In genomic region chr7:44277250-44277622, GRCm38 (mm10) we compare ENCODE assay signal across 10 mouse cellular contexts. TPM values are rescaled to one million over a fixed set of nuclear protein-coding genes. Genes with fewer than 3 reads are reported as not detected.
DNase-seq lines count a peak whose midpoint lies in the region; ATAC-seq and TF ChIP-seq lines count a peak whose summit lies in the region.
"Had no signal": no experiment of that assay in that cellular context is flagged by ENCODE, and none has a peak within 500 bp of the region (broad histone marks: within the 10 kb centered on the region; RNA-seq: fewer than 3 reads in every experiment).

No protein-coding gene starts in this region.

- no peaks in the 10 kb centered on the region for H3K27me3 ChIP-seq in kidney, postnatal 0 days (ENCODE audit: insufficient read depth, low read length)
- H3K27me3 ChIP-seq in kidney, embryonic 15.5 days: peaks cover 24% of the 10 kb centered on the region

- DNase-seq in kidney, postnatal 0 days (ENCODE audit: low spot score): no peak
- peak; percentile 66 for DNase-seq in ES-E14 (ENCODE audit: low read depth, low spot score)
- peak; percentile 77 to 78 for DNase-seq in cerebellum, adult 18-20 months
- DNase-seq in left cerebral cortex, adult 18-20 months (ENCODE audit: low spot score in 2 of 2): peak; percentile 66 to 80
- DNase-seq in spleen, adult 18-20 months: peak; percentile 42 to 72
- DNase-seq in gastrocnemius, postnatal 36 days: no peak

- in situ Hi-C loops in ES-E14 (cut with MboI; ENCODE audit: low sequenced_read_pairs in 2 of 2, unreplicated experiment in 2 of 2): no loop called here

- no peak for ATAC-seq in kidney, postnatal 0 days (replicated peaks; ENCODE audit: low FRiP score, low read depth)
- no peak for ATAC-seq in kidney, embryonic 15.5 days (replicated peaks; ENCODE audit: low FRiP score)
- ATAC-seq in erythroid progenitor cell, adult 5-6 weeks (replicated peaks; ENCODE audit: low FRiP score, poor library complexity, severe bottlenecking): no peak

- H3K9ac ChIP-seq in kidney, postnatal 0 days (ENCODE audit: low read depth, low read length): no peak overlapping the region
- H3K9ac ChIP-seq in kidney, embryonic 15.5 days: no peak overlapping the region
- H3K9ac ChIP-seq in ES-E14 (ENCODE audit: insufficient read depth, low read depth, low read length, poor library complexity, severe bottlenecking): no peak overlapping the region
- H3K9ac ChIP-seq: embryonic facial prominence, embryonic 12.5 days had no signal

- peak; percentile 56 for TF ChIP-seq CTCF in kidney, postnatal 0 days (IDR thresholded peaks at IDR 0.05; ENCODE audit: low read depth)

- 45% methylated on average over 2 of the region's 2 CpGs for WGBS in kidney, postnatal 0 days
- whole genome bisulfite sequencing in kidney, embryonic 15.5 days: 45% methylated on average over 2 of the region's 2 CpGs

- intact Hi-C loops in gastrocnemius, postnatal 36 days (cut with DNase I): no loop called here

- H3K27ac ChIP-seq in kidney, postnatal 0 days: no peak overlapping the region
- no peak overlapping the region for H3K27ac ChIP-seq in kidney, embryonic 15.5 days
- peak overlapping the region; percentile 95 for H3K27ac ChIP-seq in ES-E14 (ENCODE audit: insufficient read depth, low read depth, low read length, poor library complexity, severe bottlenecking)
- H3K27ac ChIP-seq: embryonic facial prominence, embryonic 12.5 days had no signal

- no peak overlapping the region for H3K4me3 ChIP-seq in kidney, postnatal 0 days (replicated peaks; ENCODE audit: low read depth, low read length)
- no peak overlapping the region for H3K4me3 ChIP-seq in kidney, embryonic 15.5 days (replicated peaks)
- no peak overlapping the region for H3K4me3 ChIP-seq in ES-E14 (ENCODE audit: insufficient read depth in 1 of 2, low read depth in 1 of 2, low read length in 2 of 2, poor library complexity in 1 of 2, severe bottlenecking in 1 of 2)
- H3K4me3 ChIP-seq: embryonic facial prominence, embryonic 12.5 days had no signal

- no peak overlapping the region for H3K4me2 ChIP-seq in kidney, postnatal 0 days (ENCODE audit: low read length)
- no peak overlapping the region for H3K4me2 ChIP-seq in kidney, embryonic 15.5 days
- H3K4me2 ChIP-seq: embryonic facial prominence, embryonic 12.5 days had no signal

- no peaks in the 10 kb centered on the region for H3K36me3 ChIP-seq in kidney, postnatal 0 days (ENCODE audit: insufficient read depth, low read length)
- H3K36me3 ChIP-seq in kidney, embryonic 15.5 days: no peaks in the 10 kb centered on the region
- no peaks in the 10 kb centered on the region for H3K36me3 ChIP-seq in ES-E14 (ENCODE audit: control insufficient read depth, insufficient read depth, low read length, poor library complexity, severe bottlenecking)
- H3K36me3 ChIP-seq: embryonic facial prominence, embryonic 12.5 days had no signal

- no peaks in the 10 kb centered on the region for H3K9me3 ChIP-seq in kidney, postnatal 0 days (replicated peaks; ENCODE audit: low read length)
- no peaks in the 10 kb centered on the region for H3K9me3 ChIP-seq in kidney, embryonic 15.5 days (replicated peaks)
- H3K9me3 ChIP-seq in ES-E14 (ENCODE audit: control insufficient read depth, insufficient read depth, low read depth, low read length): no peaks in the 10 kb centered on the region
- H3K9me3 ChIP-seq: embryonic facial prominence, embryonic 12.5 days had no signal

- no peaks in the 10 kb centered on the region for H3K4me1 ChIP-seq in kidney, postnatal 0 days (replicated peaks; ENCODE audit: insufficient read depth, low read length)
- H3K4me1 ChIP-seq in kidney, embryonic 15.5 days: no peaks in the 10 kb centered on the region
- H3K4me1 ChIP-seq in ES-E14 (ENCODE audit: control insufficient read depth in 2 of 2, insufficient read depth in 2 of 2, low read length in 2 of 2, poor library complexity in 1 of 2): peaks cover 0 to 18% of the 10 kb centered on the region in 2 experiments; a peak in 2 of 4 replicates
- H3K4me1 ChIP-seq: embryonic facial prominence, embryonic 12.5 days had no signal

TF ChIP-seq in ES-E14, 5 proteins besides CTCF, POLR2A, EP300 and RAD21:
- no peak for TF ChIP-seq HCFC1 (IDR thresholded peaks at IDR 0.05; ENCODE audit: borderline replicate concordance, insufficient read depth, low read length)
- peak; percentile 65; the same call in 1 of the 2 replicates for TF ChIP-seq ZC3H11A (IDR thresholded peaks at IDR 0.05; ENCODE audit: borderline replicate concordance, low read depth, low read length)

RNA-seq across cellular contexts. Expression of gene Gm15517, which starts 16.0 kb away (rescaled TPM):
- not detected in 2 replicates for polyA plus RNA-seq in kidney, postnatal 0 days (2015; fragmentation: Nextera tagmentation; extraction: Ambion mirVana)
- polyA plus RNA-seq in kidney, embryonic 15.5 days (2015; fragmentation: Nextera tagmentation; extraction: Ambion mirVana): not detected in 2 replicates
- total RNA-seq in ES-E14 (2012; rRNA removed): 1.4 TPM in 1 of 2 replicates, not detected in the other
- not detected for total RNA-seq in left cerebral cortex, adult 18-20 months (2021)
- not detected for total RNA-seq in gastrocnemius, postnatal 36 days (2021)
- not detected in 2 replicates for total RNA-seq in erythroid progenitor cell, adult 5-6 weeks (2015; ENCODE audit: low replicate concordance)
- total RNA-seq in erythroid progenitor cell, adult 5-6 weeks (2017; ENCODE audit: low replicate concordance): not detected in 2 replicates
- polyA plus RNA-seq: embryonic facial prominence, embryonic 12.5 days; large intestine, adult 2 months had no signal

RNA-seq across cellular contexts. Expression of gene Acp4, which starts 20.1 kb away (rescaled TPM):
- polyA plus RNA-seq in kidney, postnatal 0 days (2015; fragmentation: Nextera tagmentation; extraction: Ambion mirVana): not detected in 2 replicates
- polyA plus RNA-seq in kidney, embryonic 15.5 days (2015; fragmentation: Nextera tagmentation; extraction: Ambion mirVana): 0.13 and 0.21 TPM in 2 replicates
- total RNA-seq in ES-E14 (2012; rRNA removed): 0.18 and 0.58 TPM in 2 replicates
- not detected for total RNA-seq in left cerebral cortex, adult 18-20 months (2021)
- total RNA-seq in gastrocnemius, postnatal 36 days (2021): not detected
- total RNA-seq in erythroid progenitor cell, adult 5-6 weeks (2015; ENCODE audit: low replicate concordance): not detected in 2 replicates
- not detected in 2 replicates for total RNA-seq in erythroid progenitor cell, adult 5-6 weeks (2017; ENCODE audit: low replicate concordance)
- polyA plus RNA-seq: large intestine, adult 2 months had no signal

RNA-seq across cellular contexts. Expression of gene Clec11a, which starts 29.5 kb away (rescaled TPM):
- polyA plus RNA-seq in kidney, postnatal 0 days (2015; fragmentation: Nextera tagmentation; extraction: Ambion mirVana): 5.1 and 6.0 TPM in 2 replicates
- 6.0 and 7.0 TPM in 2 replicates for polyA plus RNA-seq in kidney, embryonic 15.5 days (2015; fragmentation: Nextera tagmentation; extraction: Ambion mirVana)
- 2.2 TPM in 2 replicates for total RNA-seq in ES-E14 (2012; rRNA removed)
- total RNA-seq in left cerebral cortex, adult 18-20 months (2021): 1 to 10 TPM; 3.4 to 3.7 TPM
- total RNA-seq in gastrocnemius, postnatal 36 days (2021): 1 to 10 TPM; 1.6 to 2.2 TPM
- 2.5 TPM in 1 of 2 replicates, not detected in the other for total RNA-seq in erythroid progenitor cell, adult 5-6 weeks (2015; ENCODE audit: low replicate concordance)
- total RNA-seq in erythroid progenitor cell, adult 5-6 weeks (2017; ENCODE audit: low replicate concordance): not detected in 2 replicates

RNA-seq across cellular contexts. Expression of gene 2410002F23Rik, which starts 30.7 kb away (rescaled TPM):
- 125 and 133 TPM in 2 replicates for polyA plus RNA-seq in kidney, postnatal 0 days (2015; fragmentation: Nextera tagmentation; extraction: Ambion mirVana)
- polyA plus RNA-seq in kidney, embryonic 15.5 days (2015; fragmentation: Nextera tagmentation; extraction: Ambion mirVana): 159 and 163 TPM in 2 replicates
- 127 and 194 TPM in 2 replicates for total RNA-seq in ES-E14 (2012; rRNA removed)
- 10 to 100 TPM; 68.6 to 71.1 TPM for total RNA-seq in left cerebral cortex, adult 18-20 months (2021)
- total RNA-seq in gastrocnemius, postnatal 36 days (2021): 1 to 10 TPM; 6.3 to 8.2 TPM
- 16.6 and 17.6 TPM in 2 replicates for total RNA-seq in erythroid progenitor cell, adult 5-6 weeks (2015; ENCODE audit: low replicate concordance)
- 9.2 and 11.4 TPM in 2 replicates for total RNA-seq in erythroid progenitor cell, adult 5-6 weeks (2017; ENCODE audit: low replicate concordance)

RNA-seq across cellular contexts. Expression of gene 1700028J19Rik, which starts 30.7 kb away (rescaled TPM):
- polyA plus RNA-seq in kidney, postnatal 0 days (2015; fragmentation: Nextera tagmentation; extraction: Ambion mirVana): 5.7 and 6.0 TPM in 2 replicates
- polyA plus RNA-seq in kidney, embryonic 15.5 days (2015; fragmentation: Nextera tagmentation; extraction: Ambion mirVana): 1.1 and 1.7 TPM in 2 replicates
- 0.42 and 0.58 TPM in 2 replicates for total RNA-seq in ES-E14 (2012; rRNA removed)
- total RNA-seq in left cerebral cortex, adult 18-20 months (2021): 1 to 10 TPM; 1.1 to 1.2 TPM
- under 1 TPM; 0.23 to 0.30 TPM for total RNA-seq in gastrocnemius, postnatal 36 days (2021)
- not detected in 2 replicates for total RNA-seq in erythroid progenitor cell, adult 5-6 weeks (2015; ENCODE audit: low replicate concordance)
- total RNA-seq in erythroid progenitor cell, adult 5-6 weeks (2017; ENCODE audit: low replicate concordance): 0.90 and 2.2 TPM in 2 replicates

Comparison
In these comparisons a context has a peak if more than half of its experiments do, and no peak if none do; other contexts are left out.
1. DNase-seq: peak in ES-E14 (single experiment), cerebellum, adult 18-20 months (2 of 2), left cerebral cortex, adult 18-20 months (2 of 2) and spleen, adult 18-20 months (2 of 2); none in kidney, postnatal 0 days (single experiment) and gastrocnemius, postnatal 36 days (0 of 2).